Mouse (Mus musculus): ENCODE data around the gene Tnf.

GRCm38 (mm10) chr17:35158850-35159593 is 42.8 kb downstream of the Tnf start:
- no peak for TF ChIP-seq CTCF (IDR thresholded peaks at IDR 0.05; ENCODE audit: borderline replicate concordance, extremely low read depth, insufficient read depth, insufficient read length)
- TF ChIP-seq POLR2A (IDR thresholded peaks at IDR 0.05; ENCODE audit: borderline replicate concordance, extremely low read depth, insufficient read depth, insufficient read length, poor library complexity, severe bottlenecking): no peak

All from brain, embryonic 14.5 days (tissue).